Mouse (Mus musculus): ENCODE measurements around the gene Smim14.

The Smim14 gene

DNA sequence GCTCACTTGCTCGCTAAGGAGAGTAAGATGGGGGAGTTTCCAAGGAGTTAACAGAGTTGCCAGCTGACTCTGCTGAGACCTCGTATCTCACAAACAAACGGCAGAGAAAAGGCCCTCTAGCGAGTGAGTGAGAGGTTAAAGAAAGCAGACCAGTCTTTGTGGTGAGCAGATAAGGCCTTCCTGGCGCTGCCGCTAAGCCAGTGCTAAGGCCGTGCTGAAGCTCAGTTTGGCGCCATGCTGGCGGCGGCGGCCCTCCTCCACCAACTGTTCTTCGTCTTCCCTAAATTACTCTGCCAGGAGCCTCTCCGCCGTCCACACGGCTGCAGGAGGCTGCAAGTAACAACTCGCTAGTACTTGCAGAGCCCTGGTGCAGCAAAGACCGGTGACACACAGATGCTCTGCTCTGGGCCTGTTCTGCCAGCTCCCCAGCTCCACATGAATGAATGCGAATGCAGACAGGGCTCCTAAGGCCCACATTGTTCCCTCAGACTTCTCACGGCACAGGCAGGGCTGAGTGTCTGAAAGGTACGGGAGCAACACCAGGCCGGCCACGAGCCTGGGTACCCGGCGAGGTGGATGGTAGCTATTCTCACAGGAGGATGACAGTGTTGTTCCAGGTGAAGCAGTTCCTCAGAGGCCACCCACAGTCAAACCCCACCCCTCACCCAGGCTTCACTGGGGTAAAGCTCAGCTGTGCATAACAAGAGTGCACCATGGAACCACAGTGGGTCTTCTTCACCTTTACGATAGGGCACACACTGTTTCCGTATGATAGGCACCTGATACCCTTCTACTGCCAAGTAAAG is 121.1 kb downstream of the Smim14 start:
- no peak for DNase-seq (ENCODE audit: extremely low spot score, low read depth, low spot score)

- DNase-seq (ENCODE audit: extremely low spot score, low read depth, low spot score): no peak
Observed at GRCm38 (mm10) chr5:65407989-65408388, 129.0 kb downstream of the Smim14 start.

GRCm38 (mm10) chr5:65401251-65401994 is 135.6 kb downstream of the Smim14 start:
- peak; percentile 49 for DNase-seq (ENCODE audit: extremely low spot score, low read depth, low spot score)
